In genomic region chr2:131178828-131179245, GRCm38 (mm10) we compare ENCODE assay signal across 1 mouse cellular context.
TF ChIP-seq lines count a peak whose summit lies in the region.

No protein-coding gene starts in this region.

TF ChIP-seq in C2C12, 6 proteins besides CTCF, POLR2A, EP300 and RAD21 (continued from another document):
- TF ChIP-seq FOSL1 (IDR thresholded peaks at IDR 0.05; ENCODE audit: insufficient read depth, low read length, poor library complexity, severe bottlenecking) = no peak
- TF ChIP-seq MYOD1 (IDR thresholded peaks at IDR 0.05; ENCODE audit: control insufficient read depth, insufficient read length, low read depth) = no peak
